Mouse (Mus musculus) G1E (cell line): ENCODE data around the gene Wnk2.

Experiments
- CTCF ChIP-seq: IDR thresholded peaks from 2 replicates; pipeline ENCODE4 v1.5.1; 2012; ENCODE audit warnings: low read depth, low read length, inconsistent platforms, mixed read lengths
- GATA1 ChIP-seq: IDR thresholded peaks from 2 replicates; pipeline ENCODE4 v1.6.1; 2012; ENCODE audit warnings: borderline replicate concordance, low read length, inconsistent platforms, mixed read lengths
- GATA2 ChIP-seq: IDR thresholded peaks from 2 replicates; pipeline ENCODE4 v1.6.1; 2012; ENCODE audit warnings: low read depth, low read length, inconsistent platforms, borderline replicate concordance
- POLR2AphosphoS5 ChIP-seq: IDR thresholded peaks from 2 replicates; pipeline ENCODE4 v1.6.1; 2012; ENCODE audit warnings: low read depth, low read length, inconsistent platforms; ENCODE audit not compliant: insufficient replicate concordance
- TAL1 ChIP-seq: conservative IDR thresholded peaks from 2 replicates; pipeline ENCODE4 v1.6.1; 2012; ENCODE audit warnings: low read depth, low read length, inconsistent platforms, mixed read lengths

GRCm38 (mm10) chr13:48992914-48993313 is 154.9 kb downstream of the Wnk2 start:
- TF ChIP-seq CTCF (no peak), GATA1 (no peak), TAL1 (no peak), POLR2AphosphoS5 (no peak), GATA2 (no peak)
